Mouse (Mus musculus): ENCODE measurements at regions not wholly inside any gene's neighbourhood (a gene's known extent, or its start where the extent isn't known, plus 50 kb on each side); places are given as distances from the start of the nearest gene placed in this dataset.
A peak's percentile ranks its signal among the peaks of the same experiment; 100 is the strongest.
"Not testable (repeated sequence)": the region's sequence is repeated elsewhere in the genome, so short reads cannot be mapped to it uniquely, and the experiment has no call there.

- H3K4me1 ChIP-seq, result no peaks in the 10 kb centered on the region
- no peak overlapping the region for H3K4me3 ChIP-seq (replicated peaks)
- H3K27ac ChIP-seq (replicated peaks), result no peak overlapping the region
- WGBS, result 82% methylated on average over 4 of the region's 4 CpGs
- no peak overlapping the region for H3K4me2 ChIP-seq (replicated peaks)
- no peaks in the 10 kb centered on the region for H3K36me3 ChIP-seq
- no peaks in the 10 kb centered on the region for H3K27me3 ChIP-seq
- H3K9ac ChIP-seq, result no peak overlapping the region
- no peak for ATAC-seq (ENCODE audit: insufficient number of reproducible peaks, low FRiP score, low TSS enrichment, low read depth)
- H3K9me3 ChIP-seq (replicated peaks), result no peaks in the 10 kb centered on the region
Observed at GRCm38 (mm10) chr10:126337426-126337825, 371.5 kb downstream of the Lrig3 start.

GRCm38 (mm10) chr10:126333786-126334185 lies 367.8 kb downstream of the Lrig3 start:
- Histone ChIP-seq H3K4me1 (peaks cover 10% of the 10 kb centered on the region), H3K4me2 (replicated peaks) (no peak overlapping the region)

GRCm38 (mm10) chr10:126330305-126330969 lies 364.5 kb downstream of the Lrig3 start:
- Histone ChIP-seq H3K4me2 (replicated peaks) (peak overlapping the region; percentile 39), H3K27ac (replicated peaks) (no peak overlapping the region; the same call in 1 of the 2 replicates), H3K4me1 (peaks cover 10% of the 10 kb centered on the region), H3K36me3 (no peaks in the 10 kb centered on the region), H3K9ac (no peak overlapping the region), H3K27me3 (no peaks in the 10 kb centered on the region), H3K4me3 (replicated peaks) (no peak overlapping the region; the same call in 1 of the 2 replicates), H3K9me3 (replicated peaks) (no peaks in the 10 kb centered on the region)
- peak; percentile 87 for ATAC-seq (ENCODE audit: insufficient number of reproducible peaks, low FRiP score, low TSS enrichment, low read depth)
- WGBS, result 5% methylated on average over 17 of the region's 17 CpGs

More at GRCm38 (mm10) chr10:126333786-126334185, 367.8 kb downstream of the Lrig3 start:
- Histone ChIP-seq H3K27me3 (no peaks in the 10 kb centered on the region), H3K36me3 (no peaks in the 10 kb centered on the region), H3K9ac (no peak overlapping the region), H3K9me3 (replicated peaks) (no peaks in the 10 kb centered on the region), H3K27ac (replicated peaks) (no peak overlapping the region), H3K4me3 (replicated peaks) (no peak overlapping the region)
- no peak for ATAC-seq (ENCODE audit: insufficient number of reproducible peaks, low FRiP score, low TSS enrichment, low read depth)
- WGBS, result 72% methylated on average over 5 of the region's 5 CpGs

GRCm38 (mm10) chr10:126320831-126321230 lies 354.9 kb downstream of the Lrig3 start:
- no peak for ATAC-seq (ENCODE audit: insufficient number of reproducible peaks, low FRiP score, low TSS enrichment, low read depth)
- Histone ChIP-seq H3K4me3 (replicated peaks) (no peak overlapping the region), H3K27me3 (no peaks in the 10 kb centered on the region), H3K4me2 (replicated peaks) (no peak overlapping the region), H3K4me1 (no peaks in the 10 kb centered on the region), H3K36me3 (no peaks in the 10 kb centered on the region), H3K9me3 (replicated peaks) (no peaks in the 10 kb centered on the region), H3K27ac (replicated peaks) (no peak overlapping the region), H3K9ac (no peak overlapping the region)
- 86% methylated on average over 9 of the region's 9 CpGs for WGBS

DNA sequence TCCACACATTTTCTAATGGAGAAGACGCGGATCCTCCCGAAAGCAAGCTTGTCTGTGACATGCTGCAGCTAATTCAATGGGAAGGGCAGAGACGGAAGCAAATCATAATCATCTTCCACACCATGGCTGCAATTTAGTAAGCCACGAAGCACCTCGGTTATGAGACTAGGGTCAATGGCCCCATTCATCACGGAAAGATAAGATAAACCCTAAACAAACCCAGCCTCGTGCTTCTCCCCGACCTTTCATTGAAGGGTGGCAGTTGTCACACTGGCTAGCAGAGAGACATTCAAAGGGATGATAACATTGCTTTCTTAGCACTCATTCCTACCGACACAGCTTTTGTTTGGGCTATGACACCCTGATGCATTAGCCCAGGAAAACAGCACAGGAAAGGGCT lies 353.8 kb downstream of the Lrig3 start:
- H3K9me3 ChIP-seq (replicated peaks), result no peaks in the 10 kb centered on the region
- no peak for ATAC-seq (ENCODE audit: insufficient number of reproducible peaks, low FRiP score, low TSS enrichment, low read depth)
- no peak overlapping the region for H3K4me3 ChIP-seq (replicated peaks)
- no peak overlapping the region for H3K4me2 ChIP-seq (replicated peaks)
- no peak overlapping the region for H3K27ac ChIP-seq (replicated peaks)
- 83% methylated on average over 10 of the region's 10 CpGs for whole genome bisulfite sequencing
- H3K4me1 ChIP-seq, result no peaks in the 10 kb centered on the region
- no peak overlapping the region for H3K9ac ChIP-seq
- H3K27me3 ChIP-seq, result no peaks in the 10 kb centered on the region
- no peaks in the 10 kb centered on the region for H3K36me3 ChIP-seq

DNA sequence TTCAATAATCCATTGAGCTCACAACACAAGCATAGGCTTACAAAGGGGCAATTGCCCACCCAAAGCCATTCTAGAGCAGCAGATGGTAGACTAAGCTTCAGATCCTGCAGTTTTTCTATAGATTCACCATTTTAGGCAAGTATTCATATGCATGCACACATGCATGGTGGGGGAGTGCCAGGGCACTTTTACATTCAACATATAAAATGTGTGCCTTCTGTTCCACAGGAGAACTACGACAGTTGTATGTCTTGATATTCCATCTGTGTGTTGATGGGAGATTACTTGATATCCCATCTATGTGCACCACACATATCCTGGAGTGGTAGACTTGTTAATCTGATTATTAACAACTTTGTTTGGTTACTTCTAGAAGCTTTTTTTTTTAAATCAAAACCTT lies 334.0 kb downstream of the Lrig3 start:
- H3K9ac ChIP-seq, result no peak overlapping the region
- no peaks in the 10 kb centered on the region for H3K36me3 ChIP-seq
- no peaks in the 10 kb centered on the region for H3K27me3 ChIP-seq
- no peak overlapping the region for H3K4me2 ChIP-seq (replicated peaks)
- WGBS, result 73% methylated on average over 1 of the region's 1 CpGs
- H3K4me1 ChIP-seq, result no peaks in the 10 kb centered on the region
- no peaks in the 10 kb centered on the region for H3K9me3 ChIP-seq (replicated peaks)
- H3K27ac ChIP-seq (replicated peaks), result no peak overlapping the region
- H3K4me3 ChIP-seq (replicated peaks), result no peak overlapping the region
- ATAC-seq (ENCODE audit: insufficient number of reproducible peaks, low FRiP score, low TSS enrichment, low read depth), result no peak

GRCm38 (mm10) chr10:126298211-126298610 lies 332.2 kb downstream of the Lrig3 start:
- Histone ChIP-seq H3K9ac (no peak overlapping the region), H3K27me3 (no peaks in the 10 kb centered on the region), H3K4me3 (replicated peaks) (no peak overlapping the region), H3K4me1 (no peaks in the 10 kb centered on the region), H3K27ac (replicated peaks) (no peak overlapping the region), H3K9me3 (replicated peaks) (no peaks in the 10 kb centered on the region), H3K4me2 (replicated peaks) (no peak overlapping the region), H3K36me3 (no peaks in the 10 kb centered on the region)
- no peak for ATAC-seq (ENCODE audit: insufficient number of reproducible peaks, low FRiP score, low TSS enrichment, low read depth)
- 72% methylated on average over 6 of the region's 6 CpGs for WGBS

GRCm38 (mm10) chr10:126295853-126296252 lies 329.9 kb downstream of the Lrig3 start:
- Histone ChIP-seq H3K4me2 (replicated peaks) (no peak overlapping the region), H3K27ac (replicated peaks) (no peak overlapping the region), H3K9ac (no peak overlapping the region), H3K9me3 (replicated peaks) (no peaks in the 10 kb centered on the region), H3K36me3 (no peaks in the 10 kb centered on the region), H3K4me1 (no peaks in the 10 kb centered on the region), H3K27me3 (no peaks in the 10 kb centered on the region), H3K4me3 (replicated peaks) (no peak overlapping the region)
- 77% methylated on average over 7 of the region's 7 CpGs for WGBS
- no peak for ATAC-seq (ENCODE audit: insufficient number of reproducible peaks, low FRiP score, low TSS enrichment, low read depth)

DNA sequence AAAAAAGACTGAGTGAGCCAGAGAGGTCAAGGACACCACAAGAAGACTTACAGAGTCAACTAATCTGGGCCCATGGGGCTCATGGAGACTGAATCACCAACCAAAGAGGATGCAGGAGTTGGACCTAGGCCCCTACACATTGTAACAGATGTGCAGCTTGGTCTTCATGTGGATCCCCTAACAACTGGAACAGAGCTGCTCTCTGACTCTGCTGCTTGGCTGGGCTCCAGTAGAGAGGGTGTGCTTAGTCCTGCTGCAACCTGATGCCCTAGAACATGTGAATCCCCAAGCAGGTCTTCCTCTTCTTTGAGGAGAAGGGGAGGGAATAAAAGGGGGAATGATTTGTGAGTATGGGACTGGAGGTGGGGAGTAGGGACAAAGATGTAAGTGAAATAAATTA lies 325.8 kb downstream of the Lrig3 start:
- Histone ChIP-seq H3K27me3 (no peaks in the 10 kb centered on the region), H3K4me2 (replicated peaks) (no peak overlapping the region), H3K4me3 (replicated peaks) (no peak overlapping the region), H3K36me3 (no peaks in the 10 kb centered on the region), H3K9me3 (replicated peaks) (no peaks in the 10 kb centered on the region), H3K4me1 (no peaks in the 10 kb centered on the region), H3K27ac (replicated peaks) (no peak overlapping the region), H3K9ac (no peak overlapping the region)
- ATAC-seq (ENCODE audit: insufficient number of reproducible peaks, low FRiP score, low TSS enrichment, low read depth), result no peak

DNA sequence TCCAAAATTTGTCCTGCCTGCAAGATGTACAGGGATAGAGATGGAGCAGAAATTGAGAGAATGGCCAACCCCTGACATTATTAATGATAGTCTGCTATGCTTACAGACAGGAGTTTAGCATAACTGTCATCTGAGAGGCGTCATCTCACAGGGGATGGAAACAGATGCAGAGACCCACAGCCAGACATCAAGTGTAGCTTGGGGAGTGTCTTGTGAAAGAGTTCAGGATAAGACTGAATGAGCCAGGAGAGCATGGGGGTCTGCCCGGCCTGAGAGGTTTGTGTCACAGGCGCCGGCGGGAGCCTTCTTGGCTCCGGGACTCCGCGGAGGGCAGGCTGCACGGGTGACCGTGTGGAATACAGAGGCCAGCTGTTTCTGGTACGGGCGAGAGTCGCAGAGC lies 319.1 kb downstream of the Lrig3 start:
- WGBS, result 86% methylated on average over 5 of the region's 13 CpGs
- not testable (repeated sequence) for H3K27ac ChIP-seq (replicated peaks); H3K4me3 ChIP-seq (replicated peaks); H3K4me2 ChIP-seq (replicated peaks); H3K36me3 ChIP-seq; H3K9ac ChIP-seq; H3K27me3 ChIP-seq; H3K4me1 ChIP-seq; ATAC-seq (ENCODE audit: insufficient number of reproducible peaks, low FRiP score, low TSS enrichment, low read depth); H3K9me3 ChIP-seq (replicated peaks)

DNA sequence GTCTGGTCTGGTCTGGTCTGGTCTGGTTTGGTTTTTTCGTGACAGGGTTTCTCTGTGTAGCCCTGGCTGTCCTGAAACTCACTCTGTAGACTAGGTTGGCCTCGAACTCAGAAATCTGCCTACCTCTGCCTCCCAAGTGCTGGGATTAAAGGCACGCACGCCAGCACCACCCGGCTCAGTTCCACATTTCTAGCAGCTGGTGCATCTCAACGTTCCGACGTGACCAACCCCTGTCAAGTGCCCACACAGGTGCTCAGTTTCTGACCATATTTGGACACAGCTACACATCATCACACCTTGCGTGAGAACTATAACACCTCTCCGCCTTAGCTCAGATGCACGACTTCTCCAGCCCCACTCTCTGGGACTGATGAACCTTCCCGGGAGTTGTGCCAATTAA lies 304.4 kb downstream of the Lrig3 start:
- no peaks in the 10 kb centered on the region for H3K27me3 ChIP-seq
- no peaks in the 10 kb centered on the region for H3K36me3 ChIP-seq
- no peak overlapping the region for H3K27ac ChIP-seq (replicated peaks)
- H3K4me2 ChIP-seq (replicated peaks), result no peak overlapping the region
- 92% methylated on average over 12 of the region's 12 CpGs for WGBS
- no peaks in the 10 kb centered on the region for H3K4me1 ChIP-seq
- H3K9me3 ChIP-seq (replicated peaks), result no peaks in the 10 kb centered on the region
- no peak overlapping the region for H3K9ac ChIP-seq
- no peak overlapping the region for H3K4me3 ChIP-seq (replicated peaks)
- ATAC-seq (ENCODE audit: insufficient number of reproducible peaks, low FRiP score, low TSS enrichment, low read depth), result no peak

GRCm38 (mm10) chr10:126267321-126267998 lies 301.5 kb downstream of the Lrig3 start:
- H3K9me3 ChIP-seq (replicated peaks), result no peaks in the 10 kb centered on the region
- H3K27ac ChIP-seq (replicated peaks), result no peak overlapping the region
- no peaks in the 10 kb centered on the region for H3K27me3 ChIP-seq
- 80% methylated on average over 2 of the region's 2 CpGs for WGBS
- ATAC-seq (ENCODE audit: insufficient number of reproducible peaks, low FRiP score, low TSS enrichment, low read depth), result no peak
- no peak overlapping the region for H3K9ac ChIP-seq
- H3K4me2 ChIP-seq (replicated peaks), result no peak overlapping the region
- H3K4me1 ChIP-seq, result no peaks in the 10 kb centered on the region
- H3K4me3 ChIP-seq (replicated peaks), result no peak overlapping the region
- no peaks in the 10 kb centered on the region for H3K36me3 ChIP-seq

Data from embryonic facial prominence, embryonic 15.5 days (tissue).